Comparison of ENCODE assay signal across 8 mouse cellular contexts in genomic region chr5:120698801-120699391, GRCm38 (mm10). TPM values are rescaled to one million over a fixed set of nuclear protein-coding genes. Genes with fewer than 3 reads are reported as not detected.
A peak's percentile ranks its signal among the peaks of the same experiment; 100 is the strongest.
DNase-seq lines count a peak whose midpoint lies in the region; ATAC-seq and TF ChIP-seq lines count a peak whose summit lies in the region.

No protein-coding gene starts in this region.

- no peaks in the 10 kb centered on the region for H3K9me3 ChIP-seq in lung, embryonic 16.5 days (ENCODE audit: control insufficient read depth, low read length)
- no peaks in the 10 kb centered on the region for H3K9me3 ChIP-seq in forebrain, postnatal 0 days (ENCODE audit: low read length)

- ATAC-seq in lung, embryonic 16.5 days (ENCODE audit: low read depth), result 0 out of 2 replicates have a peak, but pooled peaks have one; percentile 34
- ATAC-seq in cerebellum, adult (ENCODE audit: insufficient number of reproducible peaks, low FRiP score, low TSS enrichment), result peak; percentile 18; the same call in 1 of the 2 replicates
- ATAC-seq in forebrain, postnatal 0 days, result peak; percentile 63
- ATAC-seq in erythroid progenitor cell, adult 5-6 weeks (replicated peaks; ENCODE audit: low FRiP score, poor library complexity, severe bottlenecking), result no peak

- H3K4me1 ChIP-seq in lung, embryonic 16.5 days (replicated peaks; ENCODE audit: control insufficient read depth, insufficient read depth, low read length), result peaks cover 2% of the 10 kb centered on the region; the same call in 1 of the 2 replicates
- no peaks in the 10 kb centered on the region for H3K4me1 ChIP-seq in lung, adult 2 months (ENCODE audit: control insufficient read depth, insufficient read depth, low read length)
- H3K4me1 ChIP-seq in forebrain, postnatal 0 days (ENCODE audit: insufficient read depth), result no peaks in the 10 kb centered on the region
- peaks cover 56% of the 10 kb centered on the region for H3K4me1 ChIP-seq in olfactory bulb, adult 2 months (ENCODE audit: control insufficient read depth, insufficient read depth, low read length)

- WGBS in lung, embryonic 16.5 days, result 44% methylated on average over 16 of the region's 16 CpGs
- WGBS in lung, adult 2 months, result 58% methylated on average over 16 of the region's 16 CpGs
- 23% methylated on average over 16 of the region's 16 CpGs for WGBS in forebrain, postnatal 0 days
- WGBS in olfactory bulb, adult 2 months, result 32% methylated on average over 16 of the region's 16 CpGs

- no peak for TF ChIP-seq POLR2A in lung, adult 2 months (IDR thresholded peaks at IDR 0.05; ENCODE audit: borderline replicate concordance, extremely low read depth, low read depth, low read length)
- no peak; the same call in 1 of the 2 replicates for TF ChIP-seq POLR2A in olfactory bulb, adult 2 months (IDR thresholded peaks at IDR 0.05; ENCODE audit: insufficient read depth, low read depth, low read length)

- H3K27ac ChIP-seq in lung, embryonic 16.5 days (ENCODE audit: low read length), result no peak overlapping the region
- peak overlapping the region; percentile 36; the same call in 1 of the 2 replicates for H3K27ac ChIP-seq in forebrain, postnatal 0 days (ENCODE audit: low read depth, low read length)
- peak overlapping the region; percentile 56 for H3K27ac ChIP-seq in olfactory bulb, adult 2 months (ENCODE audit: insufficient read depth, low read depth, low read length)

- H3K4me3 ChIP-seq in lung, embryonic 16.5 days (ENCODE audit: low read length), result no peak overlapping the region
- H3K4me3 ChIP-seq in lung, adult 2 months (replicated peaks; ENCODE audit: extremely low read depth, low read depth, low read length), result no peak overlapping the region
- H3K4me3 ChIP-seq in forebrain, postnatal 0 days (ENCODE audit: low read depth, low read length), result no peak overlapping the region
- H3K4me3 ChIP-seq in olfactory bulb, adult 2 months (ENCODE audit: insufficient read depth, low read depth, low read length), result no peak overlapping the region

- peaks cover 30% of the 10 kb centered on the region for H3K27me3 ChIP-seq in lung, embryonic 16.5 days (ENCODE audit: control insufficient read depth, insufficient read depth, low read depth, low read length)
- H3K27me3 ChIP-seq in forebrain, postnatal 0 days (ENCODE audit: insufficient read depth, low read length), result no peaks in the 10 kb centered on the region; the same call in 1 of the 2 replicates

- DNase-seq in lung, adult 2 months, result no peak
- peak; percentile 33 for DNase-seq in forebrain, postnatal 0 days
- no peak for DNase-seq in kidney, adult 8-10 months
- DNase-seq in gastrocnemius, postnatal 4 days (ENCODE audit: low spot score in 2 of 2), result no peak

- TF ChIP-seq CTCF in lung, adult 2 months (IDR thresholded peaks at IDR 0.05; ENCODE audit: insufficient read depth, low read length), result no peak
- TF ChIP-seq CTCF in forebrain, postnatal 0 days (IDR thresholded peaks at IDR 0.05; ENCODE audit: low read depth), result no peak
- no peak for TF ChIP-seq CTCF in olfactory bulb, adult 2 months (IDR thresholded peaks at IDR 0.05; ENCODE audit: insufficient read depth, low read depth, low read length)

- no peaks in the 10 kb centered on the region for H3K36me3 ChIP-seq in lung, embryonic 16.5 days (ENCODE audit: control insufficient read depth, insufficient read depth, low read length)
- peaks cover 18% of the 10 kb centered on the region for H3K36me3 ChIP-seq in forebrain, postnatal 0 days (ENCODE audit: insufficient read depth)

- H3K9ac ChIP-seq in lung, embryonic 16.5 days (ENCODE audit: low read length), result no peak overlapping the region
- no peak overlapping the region for H3K9ac ChIP-seq in forebrain, postnatal 0 days

- H3K4me2 ChIP-seq in lung, embryonic 16.5 days (ENCODE audit: low read depth, low read length), result no peak overlapping the region
- H3K4me2 ChIP-seq in forebrain, postnatal 0 days (ENCODE audit: low read depth), result no peak overlapping the region

RNA-seq across cellular contexts. Expression of gene Dtx1, which starts 12.8 kb away (rescaled TPM):
- 2.4 and 3.2 TPM in 2 replicates for polyA plus RNA-seq in lung, embryonic 16.5 days (2015; fragmentation: Nextera tagmentation; extraction: Ambion mirVana)
- 6.1 and 7.8 TPM in 2 replicates for polyA plus RNA-seq in lung, adult 2 months (2012; rRNA removed)
- 154 and 193 TPM in 2 replicates for total RNA-seq in forebrain, postnatal 0 days (2014; rRNA removed)
- polyA plus RNA-seq in forebrain, postnatal 0 days (2015; fragmentation: Nextera tagmentation; extraction: Ambion mirVana), result 59.4 and 65.2 TPM in 2 replicates
- polyA plus RNA-seq in olfactory bulb, adult 2 months (2012; ENCODE audit: insufficient read depth, insufficient read length, low replicate concordance, missing spikeins), result not detected in 2 replicates
- total RNA-seq in gastrocnemius, postnatal 4 days (2021), result 1 to 10 TPM in 1 of 2 experiments, under 1 TPM in 1; 0.98 to 1.9 TPM
- total RNA-seq in erythroid progenitor cell, adult 5-6 weeks (2015; ENCODE audit: low replicate concordance), result 7.5 TPM in 1 of 2 replicates, not detected in the other
- total RNA-seq in erythroid progenitor cell, adult 5-6 weeks (2017; ENCODE audit: low replicate concordance), result 0.39 and 0.61 TPM in 2 replicates

RNA-seq across cellular contexts. Expression of gene Rasal1, which starts 50.3 kb away (rescaled TPM):
- polyA plus RNA-seq in lung, embryonic 16.5 days (2015; fragmentation: Nextera tagmentation; extraction: Ambion mirVana), result 0.18 and 0.44 TPM in 2 replicates
- 0.80 and 1.6 TPM in 2 replicates for polyA plus RNA-seq in lung, adult 2 months (2012; rRNA removed)
- total RNA-seq in forebrain, postnatal 0 days (2014; rRNA removed), result 25.9 and 36.8 TPM in 2 replicates
- 14.0 and 20.0 TPM in 2 replicates for polyA plus RNA-seq in forebrain, postnatal 0 days (2015; fragmentation: Nextera tagmentation; extraction: Ambion mirVana)
- polyA plus RNA-seq in olfactory bulb, adult 2 months (2012; ENCODE audit: insufficient read depth, insufficient read length, low replicate concordance, missing spikeins), result not detected in 2 replicates
- total RNA-seq in gastrocnemius, postnatal 4 days (2021), result not detected
- 14.3 TPM in 1 of 2 replicates, not detected in the other for total RNA-seq in erythroid progenitor cell, adult 5-6 weeks (2015; ENCODE audit: low replicate concordance)
- not detected in 2 replicates for total RNA-seq in erythroid progenitor cell, adult 5-6 weeks (2017; ENCODE audit: low replicate concordance)

RNA-seq across cellular contexts. Expression of gene Oas2, which starts 50.8 kb away (rescaled TPM):
- polyA plus RNA-seq in lung, embryonic 16.5 days (2015; fragmentation: Nextera tagmentation; extraction: Ambion mirVana), result 0.23 and 0.29 TPM in 2 replicates
- 4.5 and 5.0 TPM in 2 replicates for polyA plus RNA-seq in lung, adult 2 months (2012; rRNA removed)
- total RNA-seq in forebrain, postnatal 0 days (2014; rRNA removed), result 0.38 and 0.71 TPM in 2 replicates
- 0.19 and 0.30 TPM in 2 replicates for polyA plus RNA-seq in forebrain, postnatal 0 days (2015; fragmentation: Nextera tagmentation; extraction: Ambion mirVana)
- polyA plus RNA-seq in olfactory bulb, adult 2 months (2012; ENCODE audit: insufficient read depth, insufficient read length, low replicate concordance, missing spikeins), result not detected in 2 replicates
- under 1 TPM; 0.23 to 0.25 TPM for total RNA-seq in gastrocnemius, postnatal 4 days (2021)
- total RNA-seq in erythroid progenitor cell, adult 5-6 weeks (2015; ENCODE audit: low replicate concordance), result 5.0 and 12.3 TPM in 2 replicates
- total RNA-seq in erythroid progenitor cell, adult 5-6 weeks (2017; ENCODE audit: low replicate concordance), result 3.5 TPM in 2 replicates
